Mouse (Mus musculus) MEL (cell line): Measurements from ENCODE around the gene Zfp217. TPM values are rescaled to one million over a fixed set of nuclear protein-coding genes. Genes with fewer than 3 reads are reported as not detected.

Experiments used
- DNase-seq: peaks from one replicate; pipeline ENCODE4 v3.0.0; 2011; ENCODE audit warnings: low read depth, low spot score
- H3K27ac ChIP-seq: 2 replicates; pipeline ENCODE4 v1.5.1; 2012; ENCODE audit warnings: low read depth, mild to moderate bottlenecking, control low read depth, low read length, moderate library complexity; ENCODE audit not compliant: control insufficient read depth
- H3K27me3 ChIP-seq, 2 experiments: fragments of 150-350 bp in 1 of 2; sonication (generic) in 1 of 2; 2 replicates each; pipeline ENCODE4 v1.6.1; 2012; ENCODE audit warnings: low read length in 2 of 2, mild to moderate bottlenecking in 2 of 2, improper control_type of control experiment in 1 of 2, moderate library complexity in 1 of 2; ENCODE audit not compliant: insufficient read depth in 2 of 2, control insufficient read depth in 1 of 2
- H3K36me3 ChIP-seq, 2 experiments: 2 replicates each; pipeline ENCODE4 v1.6.1; 2012 to 2014; ENCODE audit warnings: low read length in 2 of 2, improper control_type of control experiment in 1 of 2, inconsistent platforms in 1 of 2, mild to moderate bottlenecking in 1 of 2; ENCODE audit not compliant: insufficient read depth in 2 of 2, control insufficient read depth in 1 of 2
- H3K4me1 ChIP-seq, 2 experiments: fragments of 150-350 bp in 1 of 2; sonication (generic) in 1 of 2; 2 replicates each; pipeline ENCODE4 v1.6.1; 2012; ENCODE audit warnings: low read length in 2 of 2, improper control_type of control experiment in 1 of 2, mild to moderate bottlenecking in 1 of 2; ENCODE audit not compliant: insufficient read depth in 2 of 2, control insufficient read depth in 1 of 2
- H3K4me3 ChIP-seq, 2 experiments: fragments of 150-350 bp in 1 of 2; sonication (generic) in 1 of 2; 2 replicates each; pipeline ENCODE4 v1.5.1; 2012; ENCODE audit warnings: low read depth in 2 of 2, low read length in 2 of 2, mild to moderate bottlenecking in 2 of 2, moderate library complexity in 2 of 2, control low read depth in 1 of 2, improper control_type of control experiment in 1 of 2; ENCODE audit not compliant: control insufficient read depth in 1 of 2, insufficient read depth in 1 of 2
- H3K79me2 ChIP-seq: 2 replicates; pipeline ENCODE4 v1.6.1; 2012; ENCODE audit warnings: mild to moderate bottlenecking, low read length, moderate library complexity; ENCODE audit not compliant: control insufficient read depth, poor library complexity, insufficient read depth
- H3K9ac ChIP-seq: 2 replicates; pipeline ENCODE4 v1.6.1; 2012; ENCODE audit warnings: low read depth, mild to moderate bottlenecking, control low read depth, low read length, moderate library complexity; ENCODE audit not compliant: control insufficient read depth, poor library complexity, severe bottlenecking
- H3K9me3 ChIP-seq: fragments of 150-350 bp; sonication (generic); replicated peaks from 2 replicates; pipeline ENCODE4 v1.6.1; 2012; ENCODE audit warnings: mild to moderate bottlenecking, low read length, improper control_type of control experiment, moderate library complexity; ENCODE audit not compliant: insufficient read depth
- BHLHE40 ChIP-seq: IDR thresholded peaks from 2 replicates; pipeline ENCODE4 v1.6.1; 2012; ENCODE audit warnings: low read depth, mild to moderate bottlenecking, inconsistent platforms, low read length, improper control_type of control experiment, borderline replicate concordance
- CHD1 ChIP-seq: IDR thresholded peaks from 2 replicates; pipeline ENCODE4 v1.6.1; 2012; ENCODE audit warnings: low read depth, mild to moderate bottlenecking, inconsistent platforms, low read length, improper control_type of control experiment
- EP300 ChIP-seq, 2 experiments: IDR thresholded peaks; 2 replicates each; pipeline ENCODE4 v1.6.1; 2011; ENCODE audit warnings: improper control_type of control experiment in 2 of 2, low read length in 2 of 2, low read depth in 1 of 2, mild to moderate bottlenecking in 1 of 2
- GABPA ChIP-seq: IDR thresholded peaks from 2 replicates; pipeline ENCODE4 v1.6.1; 2012; ENCODE audit warnings: low read depth, mild to moderate bottlenecking, inconsistent platforms, low read length, improper control_type of control experiment, moderate library complexity
- HCFC1 ChIP-seq: IDR thresholded peaks from 2 replicates; pipeline ENCODE4 v1.6.1; 2012; ENCODE audit warnings: low read depth, mild to moderate bottlenecking, inconsistent platforms, low read length, improper control_type of control experiment, moderate library complexity
- JUND ChIP-seq: IDR thresholded peaks from 2 replicates; pipeline ENCODE4 v1.6.1; 2011; ENCODE audit warnings: low read depth, mild to moderate bottlenecking, improper control_type of control experiment, low read length
- MAZ ChIP-seq: IDR thresholded peaks from 2 replicates; pipeline ENCODE4 v1.6.1; 2012; ENCODE audit warnings: low read depth, mild to moderate bottlenecking, inconsistent platforms, low read length, improper control_type of control experiment
- MXI1 ChIP-seq: IDR thresholded peaks from 2 replicates; pipeline ENCODE4 v1.6.1; 2011; ENCODE audit warnings: mild to moderate bottlenecking, low read depth, low read length, improper control_type of control experiment
- MYC ChIP-seq: IDR thresholded peaks from 2 replicates; pipeline ENCODE4 v1.6.1; 2011; ENCODE audit warnings: low read depth, mild to moderate bottlenecking, low read length, improper control_type of control experiment, moderate library complexity
- NELFE ChIP-seq: IDR thresholded peaks from 2 replicates; pipeline ENCODE4 v1.6.1; 2011; ENCODE audit warnings: low read depth, low read length, improper control_type of control experiment
- POLR2AphosphoS2 ChIP-seq: IDR thresholded peaks from 2 replicates; pipeline ENCODE4 v1.6.1; 2011; ENCODE audit warnings: low read length, improper control_type of control experiment
- RCOR1 ChIP-seq: IDR thresholded peaks from 2 replicates; pipeline ENCODE4 v1.6.1; 2012; ENCODE audit warnings: low read depth, mild to moderate bottlenecking, inconsistent platforms, low read length, improper control_type of control experiment
- SIN3A ChIP-seq: IDR thresholded peaks from 2 replicates; pipeline ENCODE4 v1.6.1; 2012; ENCODE audit warnings: low read length, improper control_type of control experiment, inconsistent platforms
- SMC3 ChIP-seq: IDR thresholded peaks from 2 replicates; pipeline ENCODE4 v1.6.1; 2011; ENCODE audit warnings: low read depth, low read length, improper control_type of control experiment
- TBP ChIP-seq: IDR thresholded peaks from 2 replicates; pipeline ENCODE4 v1.8.0; 2011; ENCODE audit warnings: low read depth, low read length, improper control_type of control experiment
- TCF12 ChIP-seq: IDR thresholded peaks from 2 replicates; pipeline ENCODE4 v1.6.1; 2014; ENCODE audit warnings: low read depth, mild to moderate bottlenecking, inconsistent platforms, low read length, improper control_type of control experiment, moderate library complexity
- USF1 ChIP-seq: IDR thresholded peaks from 2 replicates; pipeline ENCODE4 v1.6.1; 2014; ENCODE audit warnings: low read depth, mild to moderate bottlenecking, inconsistent platforms, low read length, improper control_type of control experiment, moderate library complexity
- ZKSCAN1 ChIP-seq: IDR thresholded peaks from 2 replicates; pipeline ENCODE4 v1.6.1; 2012; ENCODE audit warnings: low read depth, mild to moderate bottlenecking, inconsistent platforms, low read length, improper control_type of control experiment, moderate library complexity
- ZMIZ1 ChIP-seq: IDR thresholded peaks from 2 replicates; pipeline ENCODE4 v1.6.1; 2012; ENCODE audit warnings: low read depth, mild to moderate bottlenecking, inconsistent platforms, low read length, improper control_type of control experiment, moderate library complexity
- ZNF384 ChIP-seq: IDR thresholded peaks from 2 replicates; pipeline ENCODE4 v1.6.1; 2012; ENCODE audit warnings: low read depth, mild to moderate bottlenecking, inconsistent platforms, low read length, improper control_type of control experiment
- polyA plus RNA-seq, 2 experiments: library from polyadenylated mRNA; stranded (reverse) in 1 of 2; unstranded in 1 of 2; fragments of >175 nt in 1 of 2; fragments of >200 nt in 1 of 2; gene quantifications; 2 replicates each; pipeline versions ENCODE4 v1.2.1 to v1.2.4; 2012; ENCODE audit warnings: low replicate concordance in 2 of 2, low read depth in 1 of 2; ENCODE audit not compliant: insufficient read length in 2 of 2, insufficient read depth in 1 of 2, missing spikeins in 1 of 2
- total RNA-seq: library from RNA; depleted of rRNA; stranded (reverse); fragments of 300-350 nt; gene quantifications from 2 replicates; pipeline ENCODE4 v1.2.3, GENCODE M21; 2012

Zfp217 gene
- total and polyA plus RNA-seq, 3 experiments: 21.7 to 34.9 (median 25.5) TPM

- TF ChIP-seq GABPA (no peak), HCFC1 (no peak), CHD1 (no peak), ZNF384 (no peak), ZMIZ1 (no peak; the same call in 1 of the 2 replicates), SMC3 (no peak)
- TF ChIP-seq, all 39 proteins: peak for 7
These were observed 5.0 kb upstream of the Zfp217 start (continued) for GRCm38 (mm10) chr2:170152856-170153255.

GRCm38 (mm10) chr2:170152036-170152686, 4.3 kb upstream of the Zfp217 start:
- H3K36me3 ChIP-seq: peaks cover 0 to 25% of the 10 kb centered on the region in 2 experiments; a peak in 3 of 4 replicates
- peaks cover 40% of the 10 kb centered on the region for H3K79me2 ChIP-seq
- no peaks in the 10 kb centered on the region for H3K9me3 ChIP-seq
- H3K9ac ChIP-seq: peak overlapping the region; percentile 86
- peak overlapping the region; percentile 50 to 80; a peak in 3 of 4 replicates for H3K4me3 ChIP-seq
- DNase-seq: peak; percentile 74
- peaks cover 8 to 14% of the 10 kb centered on the region in 2 experiments; a peak in 3 of 4 replicates for H3K4me1 ChIP-seq
- H3K27me3 ChIP-seq: no peaks in the 10 kb centered on the region
- TF ChIP-seq BHLHE40 (no peak), SIN3A (peak; percentile 65), TBP (0 out of 2 replicates have a peak, but pooled peaks have one; percentile 49), MXI1 (peak; percentile 3; the same call in 1 of the 2 replicates), NELFE (peak; percentile 14; the same call in 1 of the 2 replicates), CHD1 (peak; percentile 51; the same call in 1 of the 2 replicates), USF1 (no peak), GABPA (no peak), JUND (no peak), MYC (0 out of 2 replicates have a peak, but pooled peaks have one; percentile 15), ZKSCAN1 (0 out of 2 replicates have a peak, but pooled peaks have one; percentile 7), EP300 (IDR thresholded peaks at IDR 0.05; ENCODE audit: low read depth in 1 of 2, low read length in 2 of 2) (0 out of 4 replicates have a peak, but pooled peaks of 1 of the 2 experiments have one; percentile 22), POLR2AphosphoS2 (no peak), HCFC1 (0 out of 2 replicates have a peak, but pooled peaks have one; percentile 2), TCF12 (peak; percentile 31), RCOR1 (peak; percentile 17; the same call in 1 of the 2 replicates), MAZ (peak; percentile 11; the same call in 1 of the 2 replicates)
- H3K27ac ChIP-seq: peak overlapping the region; percentile 92
